Comparison of ENCODE assay signal across 16 mouse cellular contexts in the genomic region with DNA sequence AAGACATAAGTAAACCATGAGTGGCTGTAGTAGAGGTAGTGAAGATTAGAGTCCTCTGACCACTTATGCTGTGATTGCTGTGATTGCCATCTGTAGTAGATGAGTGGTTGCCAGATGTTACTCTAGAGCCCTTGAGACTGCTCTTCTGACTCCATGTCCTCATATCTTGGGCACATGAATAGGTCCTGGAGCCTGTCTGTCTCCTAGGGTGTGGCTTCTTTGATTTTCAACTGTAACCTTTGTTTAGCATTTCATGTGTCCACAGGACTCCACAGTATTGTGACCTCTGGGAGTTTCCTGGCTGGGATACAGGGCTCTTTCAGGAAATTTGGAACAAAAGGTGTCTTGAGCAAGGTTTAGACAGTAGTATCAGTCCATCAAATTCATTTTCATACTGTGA.
"Had no signal": no experiment of that assay in that cellular context is flagged by ENCODE, and none has a peak within 500 bp of the region (broad histone marks: within the 10 kb centered on the region; RNA-seq: fewer than 3 reads in every experiment).

No protein-coding gene starts in this region.

- H3K4me1 ChIP-seq: kidney, embryonic 15.5 days; limb, embryonic 13.5 days; midbrain, embryonic 13.5 days; neural tube, embryonic 12.5 days had no signal

- ATAC-seq: lung, postnatal 0 days; midbrain, embryonic 13.5 days had no signal

- H3K27ac ChIP-seq: kidney, embryonic 15.5 days; limb, embryonic 13.5 days; liver, embryonic 15.5 days; macrophage; midbrain, embryonic 13.5 days; neural tube, embryonic 12.5 days had no signal

- H3K4me3 ChIP-seq: kidney, embryonic 15.5 days; limb, embryonic 13.5 days; liver, embryonic 15.5 days; megakaryocyte, embryonic 14.5 days; midbrain, embryonic 13.5 days; neural tube, embryonic 12.5 days had no signal

- DNase-seq: kidney, adult 18-20 months; kidney, postnatal 14 days; lung, adult 2 months; retina, postnatal 1 day; right cerebral cortex, postnatal 4 days; spleen, adult 18-20 months; thymus, adult 2 months; thymus, postnatal 25 days had no signal

- H3K9me3 ChIP-seq: limb, embryonic 13.5 days; liver, embryonic 15.5 days; neural tube, embryonic 12.5 days had no signal

- H3K27me3 ChIP-seq: kidney, embryonic 15.5 days; limb, embryonic 13.5 days; liver, embryonic 15.5 days; megakaryocyte, embryonic 14.5 days; midbrain, embryonic 13.5 days; neural tube, embryonic 12.5 days had no signal

- H3K36me3 ChIP-seq: limb, embryonic 13.5 days; liver, embryonic 15.5 days; midbrain, embryonic 13.5 days; neural tube, embryonic 12.5 days had no signal
